Mouse (Mus musculus): Measurements from ENCODE around the gene Gli1. TPM values are rescaled to one million over a fixed set of nuclear protein-coding genes. Genes with fewer than 3 reads are reported as not detected.
"Not testable (repeated sequence)": the region's sequence is repeated elsewhere in the genome, so short reads cannot be mapped to it uniquely, and the experiment has no call there.

Gene Gli1
- polyA plus RNA-seq, 1 experiment from 2014 or later: 4.1 TPM

GRCm38 (mm10) chr10:127311476-127312355 lies 30.1 kb downstream of the Gli1 start, which contains the start of gene Mars:
Gene Mars (minus strand): TSS chr10:127311786.
- H3K4me3 ChIP-seq (replicated peaks; ENCODE audit: low read depth, low read length): peak within 1 kb of the TSS; percentile 82
- ATAC-seq (replicated peaks; ENCODE audit: low FRiP score, low read depth): peak; percentile 94

GRCm38 (mm10) chr10:127310523-127311475 lies 31.0 kb downstream of the Gli1 start:
- peak; percentile 79 for ATAC-seq (replicated peaks; ENCODE audit: low FRiP score, low read depth)
- Histone ChIP-seq H3K9me3 (replicated peaks; ENCODE audit: low read length) (no peaks in the 10 kb centered on the region), H3K4me2 (ENCODE audit: low read length) (peak overlapping the region; percentile 58), H3K27me3 (ENCODE audit: insufficient read depth, low read length) (no peaks in the 10 kb centered on the region), H3K4me1 (replicated peaks; ENCODE audit: insufficient read depth, low read length) (peaks cover 6% of the 10 kb centered on the region; the same call in 1 of the 2 replicates), H3K9ac (ENCODE audit: low read depth, low read length) (peak overlapping the region; percentile 83), H3K36me3 (ENCODE audit: insufficient read depth, low read length) (peaks cover 22% of the 10 kb centered on the region), H3K4me3 (replicated peaks; ENCODE audit: low read depth, low read length) (peak overlapping the region; percentile 82), H3K27ac (peak overlapping the region; percentile 73)
- peak; percentile 80 for DNase-seq (ENCODE audit: low spot score)
- WGBS: 32% methylated on average over 23 of the region's 23 CpGs
- no peak for TF ChIP-seq CTCF (IDR thresholded peaks at IDR 0.05; ENCODE audit: low read depth)

More at GRCm38 (mm10) chr10:127311476-127312355, 30.1 kb downstream of the Gli1 start, which contains the start of gene Mars:
- Histone ChIP-seq H3K4me1 (replicated peaks; ENCODE audit: insufficient read depth, low read length) (peaks cover 6% of the 10 kb centered on the region; the same call in 1 of the 2 replicates), H3K36me3 (ENCODE audit: insufficient read depth, low read length) (peaks cover 16% of the 10 kb centered on the region), H3K27ac (peak within 1 kb of the TSS; percentile 73), H3K9ac (ENCODE audit: low read depth, low read length) (peak within 1 kb of the TSS; percentile 83), H3K9me3 (replicated peaks; ENCODE audit: low read length) (no peaks in the 10 kb centered on the region), H3K4me2 (ENCODE audit: low read length) (peak within 1 kb of the TSS; percentile 58), H3K27me3 (ENCODE audit: insufficient read depth, low read length) (no peaks in the 10 kb centered on the region)
- TF ChIP-seq CTCF (IDR thresholded peaks at IDR 0.05; ENCODE audit: low read depth): 0 out of 2 replicates have a peak, but pooled peaks have one; percentile 4
- DNase-seq (ENCODE audit: low spot score): peak; percentile 99
- WGBS: under 1% methylated on average over 65 of the region's 65 CpGs

GRCm38 (mm10) chr10:127309167-127309566 lies 32.6 kb downstream of the Gli1 start:
- ATAC-seq (replicated peaks; ENCODE audit: low FRiP score, low read depth); H3K27me3 ChIP-seq (ENCODE audit: insufficient read depth, low read length); DNase-seq (ENCODE audit: low spot score); H3K9me3 ChIP-seq (replicated peaks; ENCODE audit: low read length); H3K9ac ChIP-seq (ENCODE audit: low read depth, low read length); H3K27ac ChIP-seq; H3K4me1 ChIP-seq (replicated peaks; ENCODE audit: insufficient read depth, low read length); H3K4me3 ChIP-seq (replicated peaks; ENCODE audit: low read depth, low read length); H3K4me2 ChIP-seq (ENCODE audit: low read length): not testable (repeated sequence)
- 85% methylated on average over 3 of the region's 3 CpGs for WGBS
- peaks cover 33% of the 10 kb centered on the region for H3K36me3 ChIP-seq (ENCODE audit: insufficient read depth, low read length)

- no peak overlapping the region for H3K27ac ChIP-seq
- no peak overlapping the region for H3K4me2 ChIP-seq (ENCODE audit: low read length)
- H3K36me3 ChIP-seq (ENCODE audit: insufficient read depth, low read length): peaks cover 65% of the 10 kb centered on the region
- TF ChIP-seq CTCF (IDR thresholded peaks at IDR 0.05; ENCODE audit: low read depth): no peak
- 94% methylated on average over 11 of the region's 11 CpGs for WGBS
- no peaks in the 10 kb centered on the region for H3K9me3 ChIP-seq (replicated peaks; ENCODE audit: low read length)
- ATAC-seq (replicated peaks; ENCODE audit: low FRiP score, low read depth): no peak
- no peak for DNase-seq (ENCODE audit: low spot score)
- H3K4me1 ChIP-seq (replicated peaks; ENCODE audit: insufficient read depth, low read length): no peaks in the 10 kb centered on the region
- no peak overlapping the region for H3K4me3 ChIP-seq (replicated peaks; ENCODE audit: low read depth, low read length)
- H3K27me3 ChIP-seq (ENCODE audit: insufficient read depth, low read length): no peaks in the 10 kb centered on the region
- no peak overlapping the region for H3K9ac ChIP-seq (ENCODE audit: low read depth, low read length)
Observed at GRCm38 (mm10) chr10:127303136-127303535, 38.6 kb downstream of the Gli1 start.

GRCm38 (mm10) chr10:127300361-127300760 lies 41.4 kb downstream of the Gli1 start:
- Histone ChIP-seq H3K9ac (ENCODE audit: low read depth, low read length) (no peak overlapping the region), H3K36me3 (ENCODE audit: insufficient read depth, low read length) (peaks cover 69% of the 10 kb centered on the region), H3K4me3 (replicated peaks; ENCODE audit: low read depth, low read length) (no peak overlapping the region), H3K9me3 (replicated peaks; ENCODE audit: low read length) (no peaks in the 10 kb centered on the region), H3K27me3 (ENCODE audit: insufficient read depth, low read length) (no peaks in the 10 kb centered on the region), H3K27ac (no peak overlapping the region), H3K4me1 (replicated peaks; ENCODE audit: insufficient read depth, low read length) (no peaks in the 10 kb centered on the region), H3K4me2 (ENCODE audit: low read length) (no peak overlapping the region)
- no peak for TF ChIP-seq CTCF (IDR thresholded peaks at IDR 0.05; ENCODE audit: low read depth)
- WGBS: 94% methylated on average over 6 of the region's 6 CpGs
- no peak for DNase-seq (ENCODE audit: low spot score)
- no peak for ATAC-seq (replicated peaks; ENCODE audit: low FRiP score, low read depth)

Measured in kidney, postnatal 0 days (tissue).